Mouse (Mus musculus): ENCODE results near the gene Ptgfrn.

- TF ChIP-seq CTCF (IDR thresholded peaks at IDR 0.05; ENCODE audit: low read depth) (no peak), EP300 (IDR thresholded peaks at IDR 0.05; ENCODE audit: low read depth) (no peak)
These were observed 65.4 kb downstream of the Ptgfrn start for GRCm38 (mm10) chr3:101044686-101045085.

Data from liver, postnatal 0 days (tissue).